Mouse (Mus musculus) liver, embryonic 13.5 days (tissue): Measurements from ENCODE around the gene Sipa1l3. TPM values are rescaled to one million over a fixed set of nuclear protein-coding genes. Genes with fewer than 3 reads are reported as not detected.
A peak's percentile ranks its signal among the peaks of the same experiment; 100 is the strongest.

Experiments
- ATAC-seq: fragments of 200-750 bp; cut with Nextera tagmentation; 2 replicates; pipeline ENCODE4 v1.8.0; 2017; ENCODE audit warnings: low read depth, mild to moderate bottlenecking, moderate number of reproducible peaks, moderate library complexity
- DNase-seq: peaks from one replicate; pipeline ENCODE4 v3.0.0; 2022
- H3K27ac ChIP-seq: fragments of 300-500 bp; sonication (generic); 2 replicates; pipeline ENCODE4 v1.5.1; 2015; ENCODE audit warnings: moderate library complexity, mild to moderate bottlenecking, inconsistent platforms
- H3K27me3 ChIP-seq: fragments of 300-500 bp; sonication (generic); 2 replicates; pipeline ENCODE4 v1.6.1; 2015; ENCODE audit warnings: mild to moderate bottlenecking, inconsistent platforms
- H3K36me3 ChIP-seq: fragments of 300-500 bp; sonication (generic); 2 replicates; pipeline ENCODE4 v1.6.1; 2015; ENCODE audit warnings: mild to moderate bottlenecking, inconsistent platforms
- H3K4me1 ChIP-seq: fragments of 300-500 bp; sonication (generic); replicated peaks from 2 replicates; pipeline ENCODE4 v1.6.1; 2015; ENCODE audit warnings: inconsistent platforms
- H3K4me2 ChIP-seq: fragments of 300-500 bp; sonication (generic); 2 replicates; pipeline ENCODE4 v1.6.1; 2015; ENCODE audit warnings: inconsistent platforms, mild to moderate bottlenecking, moderate library complexity
- H3K4me3 ChIP-seq: fragments of 300-500 bp; sonication (generic); replicated peaks from 2 replicates; pipeline ENCODE4 v1.5.1; 2015; ENCODE audit warnings: mild to moderate bottlenecking, inconsistent platforms
- H3K9ac ChIP-seq: fragments of 300-500 bp; sonication (generic); 2 replicates; pipeline ENCODE4 v1.6.1; 2015; ENCODE audit warnings: mild to moderate bottlenecking, inconsistent platforms
- H3K9me3 ChIP-seq: fragments of 300-500 bp; sonication (generic); replicated peaks from 2 replicates; pipeline ENCODE4 v1.6.1; 2016; ENCODE audit warnings: inconsistent platforms
- WGBS: fragments of 180-500 bp; shearing (Covaris S2); methylation state at CpG from one replicate; pipeline ENCODE4 v1.1.7; 2015; ENCODE audit not compliant: insufficient replicate concordance; 5-methylcytosine and 5-hydroxymethylcytosine counted together
- polyA plus RNA-seq: library from polyadenylated mRNA; unstranded; fragments of >200 nt; fragmentation: Nextera tagmentation; extraction: Ambion mirVana; gene quantifications from 2 replicates; pipeline ENCODE4 v1.2.1, GENCODE M21; 2015

The Sipa1l3 gene
- polyA plus RNA-seq, 1 experiment from 2014 or later, result 2.6 TPM

- ATAC-seq (no peak), DNase-seq (no peak)
- Histone ChIP-seq H3K27ac (no peak overlapping the region), H3K4me1 (peaks cover 23% of the 10 kb centered on the region), H3K9me3 (no peaks in the 10 kb centered on the region), H3K4me3 (no peak overlapping the region), H3K4me2 (no peak overlapping the region), H3K9ac (no peak overlapping the region), H3K36me3 (no peaks in the 10 kb centered on the region), H3K27me3 (peaks cover 10% of the 10 kb centered on the region)
- 73% methylated on average over 24 of the region's 24 CpGs for WGBS
Measured at GRCm38 (mm10) chr7:29295861-29296647, 222.4 kb downstream of the Sipa1l3 start.

DNA sequence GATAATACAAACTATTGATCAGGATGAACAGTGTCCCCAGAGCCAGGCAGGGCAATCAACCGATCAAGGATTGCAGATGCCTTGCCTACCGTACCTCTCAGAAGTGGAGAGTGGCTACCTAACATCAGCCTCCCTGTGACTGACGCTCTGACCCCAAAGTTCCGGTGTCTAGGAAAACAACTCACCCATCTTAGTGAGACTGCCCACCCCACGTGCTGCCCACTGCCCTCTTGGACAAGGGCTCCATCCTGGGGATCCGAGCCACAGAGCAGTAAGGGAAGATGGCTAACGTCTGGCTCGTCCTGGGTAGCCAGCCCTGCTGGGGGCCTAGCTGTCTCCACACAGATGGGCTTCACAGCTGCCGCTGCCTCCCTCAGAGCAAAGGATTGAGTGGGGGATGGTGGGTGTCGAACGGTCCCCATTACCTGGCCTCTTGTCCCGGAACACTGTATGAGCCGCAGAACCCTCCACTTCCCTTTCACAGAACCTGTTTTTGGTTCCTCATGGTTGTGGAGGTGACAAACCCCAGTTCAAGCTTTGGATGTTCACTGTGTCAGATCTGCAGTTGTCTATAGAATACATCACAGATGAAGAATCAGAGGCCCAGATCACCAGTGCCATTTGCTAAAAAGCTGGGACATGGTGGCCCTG is 224.2 kb downstream of the Sipa1l3 start:
- 68% methylated on average over 13 of the region's 13 CpGs for WGBS
- no peak overlapping the region for H3K4me3 ChIP-seq

GRCm38 (mm10) chr7:29293131-29294065 is 225.0 kb downstream of the Sipa1l3 start:
- WGBS, result 52% methylated on average over 19 of the region's 19 CpGs
- Histone ChIP-seq H3K36me3 (no peaks in the 10 kb centered on the region), H3K27me3 (peaks cover 25% of the 10 kb centered on the region), H3K9me3 (no peaks in the 10 kb centered on the region), H3K4me3 (no peak overlapping the region), H3K4me1 (peaks cover 40% of the 10 kb centered on the region), H3K4me2 (no peak overlapping the region), H3K9ac (no peak overlapping the region), H3K27ac (no peak overlapping the region)
- no peak for ATAC-seq
- DNase-seq, result no peak

More for the DNA sequence above, 224.2 kb downstream of the Sipa1l3 start:
- peaks cover 23% of the 10 kb centered on the region for H3K27me3 ChIP-seq
- H3K4me1 ChIP-seq, result peaks cover 32% of the 10 kb centered on the region
- no peak overlapping the region for H3K9ac ChIP-seq
- H3K27ac ChIP-seq, result no peak overlapping the region
- H3K36me3 ChIP-seq, result no peaks in the 10 kb centered on the region
- ATAC-seq (no peak), DNase-seq (no peak)
- no peaks in the 10 kb centered on the region for H3K9me3 ChIP-seq
- no peak overlapping the region for H3K4me2 ChIP-seq

GRCm38 (mm10) chr7:29292458-29293098 is 225.9 kb downstream of the Sipa1l3 start:
- 19% methylated on average over 8 of the region's 8 CpGs for WGBS
- no peak for DNase-seq
- no peak overlapping the region for H3K4me2 ChIP-seq
- H3K9me3 ChIP-seq, result no peaks in the 10 kb centered on the region
- no peaks in the 10 kb centered on the region for H3K36me3 ChIP-seq
- H3K27me3 ChIP-seq, result peaks cover 28% of the 10 kb centered on the region
- no peak overlapping the region for H3K9ac ChIP-seq
- no peak for ATAC-seq
- H3K4me3 ChIP-seq, result no peak overlapping the region
- no peak overlapping the region for H3K27ac ChIP-seq
- H3K4me1 ChIP-seq, result peaks cover 40% of the 10 kb centered on the region

DNA sequence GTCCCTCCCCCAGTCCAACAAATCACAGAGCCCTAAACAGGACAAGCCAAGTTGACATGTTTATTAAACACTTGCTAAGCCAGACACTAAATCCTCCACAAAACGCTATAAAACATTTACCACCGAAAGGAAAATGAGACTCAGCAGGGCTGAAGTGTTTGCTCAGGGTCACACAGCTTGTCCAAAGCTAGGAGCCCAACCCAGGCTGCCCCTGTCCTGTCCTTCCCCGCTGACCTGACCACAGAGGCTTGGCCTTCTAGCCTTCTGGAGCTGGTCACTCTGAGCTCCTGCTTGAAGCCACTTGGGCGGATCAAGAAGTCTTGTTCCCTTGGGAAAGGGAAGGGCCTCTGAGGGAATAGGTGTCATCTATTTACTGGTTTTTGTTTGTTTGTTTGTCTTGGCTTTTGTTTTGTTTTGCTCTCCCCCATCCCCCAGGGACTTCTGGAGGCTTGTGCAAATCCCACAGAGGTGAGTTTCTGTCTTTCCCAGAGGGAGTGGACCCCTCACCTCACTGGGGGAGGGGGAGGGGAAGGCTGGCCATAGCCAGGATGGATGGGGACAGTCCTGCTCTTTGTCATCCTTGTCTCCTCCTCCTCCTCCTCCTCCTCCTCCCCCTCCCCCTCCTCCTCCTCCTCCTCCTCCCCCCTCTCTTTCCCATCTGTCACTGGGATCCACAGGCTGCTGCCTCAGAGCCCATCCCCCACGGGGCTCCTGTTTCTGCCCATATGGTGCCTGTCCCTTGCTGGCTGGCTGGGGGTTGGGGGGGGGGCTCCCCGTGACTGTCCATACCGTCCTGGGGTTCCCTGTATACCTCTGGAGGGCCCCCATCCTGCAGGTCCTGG is 226.6 kb downstream of the Sipa1l3 start:
- Histone ChIP-seq H3K9me3 (no peaks in the 10 kb centered on the region), H3K4me3 (no peak overlapping the region), H3K4me2 (no peak overlapping the region), H3K9ac (no peak overlapping the region), H3K27me3 (peaks cover 31% of the 10 kb centered on the region), H3K27ac (no peak overlapping the region), H3K4me1 (peaks cover 40% of the 10 kb centered on the region), H3K36me3 (no peaks in the 10 kb centered on the region)
- DNase-seq (no peak), ATAC-seq (no peak)
- 34% methylated on average over 6 of the region's 7 CpGs for WGBS

- ATAC-seq (no peak), DNase-seq (no peak)
- Histone ChIP-seq H3K9me3 (no peaks in the 10 kb centered on the region), H3K27me3 (peaks cover 31% of the 10 kb centered on the region), H3K27ac (no peak overlapping the region), H3K9ac (no peak overlapping the region), H3K4me3 (no peak overlapping the region), H3K4me2 (no peak overlapping the region), H3K36me3 (no peaks in the 10 kb centered on the region), H3K4me1 (peaks cover 40% of the 10 kb centered on the region)
- 64% methylated on average over 11 of the region's 11 CpGs for WGBS
Measured at GRCm38 (mm10) chr7:29290691-29291485, 227.6 kb downstream of the Sipa1l3 start.

- peaks cover 31% of the 10 kb centered on the region for H3K27me3 ChIP-seq
- no peak overlapping the region for H3K9ac ChIP-seq
- no peak overlapping the region for H3K27ac ChIP-seq
- peaks cover 41% of the 10 kb centered on the region for H3K4me1 ChIP-seq
- ATAC-seq (no peak), DNase-seq (no peak)
- no peak overlapping the region for H3K4me3 ChIP-seq
- no peaks in the 10 kb centered on the region for H3K36me3 ChIP-seq
- H3K4me2 ChIP-seq, result peak overlapping the region; percentile 79
- 86% methylated on average over 6 of the region's 6 CpGs for WGBS
- no peaks in the 10 kb centered on the region for H3K9me3 ChIP-seq
Measured at GRCm38 (mm10) chr7:29289856-29290255, 228.6 kb downstream of the Sipa1l3 start.

DNA sequence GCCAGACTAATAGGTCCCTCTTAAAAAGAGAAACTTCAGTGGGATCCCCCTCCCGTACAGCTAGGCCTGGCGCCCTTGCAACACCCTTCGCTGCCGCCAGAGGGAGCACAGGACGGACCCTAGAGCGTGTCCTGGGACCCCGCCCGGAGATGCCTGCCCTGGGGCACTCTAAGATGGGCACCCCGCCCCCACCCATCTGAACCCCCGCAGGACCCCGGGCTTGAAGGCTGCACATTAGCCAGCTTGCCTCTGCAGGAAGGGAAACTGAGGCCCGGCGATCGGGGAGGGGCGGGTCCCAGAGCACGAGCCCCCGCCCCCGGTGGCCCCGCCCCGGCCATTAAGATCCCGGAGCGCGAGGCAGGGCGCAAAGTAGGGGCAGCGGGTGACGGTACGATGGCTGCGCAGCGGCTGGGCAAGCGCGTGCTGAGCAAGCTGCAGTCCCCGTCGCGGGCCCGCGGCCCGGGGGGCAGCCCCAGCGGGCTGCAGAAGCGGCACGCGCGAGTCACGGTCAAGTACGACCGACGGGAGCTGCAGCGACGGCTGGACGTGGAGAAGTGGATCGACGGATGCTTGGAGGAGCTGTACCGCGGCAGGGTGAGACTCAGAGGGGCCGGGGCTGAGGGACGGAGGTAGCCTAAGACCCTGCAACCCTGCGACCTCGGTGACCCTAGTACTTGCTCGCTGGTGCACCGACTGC is 229.4 kb downstream of the Sipa1l3 start, which contains the start of gene Ppp1r14a:
Gene Ppp1r14a (plus strand): TSS at position 367 of the 697 bp plus-strand sequence.
- H3K4me2 ChIP-seq, result peak within 1 kb of the TSS; percentile 79
- H3K4me3 ChIP-seq, result peak within 1 kb of the TSS; percentile 57
- peak; percentile 59 for DNase-seq
- ATAC-seq, result peak; percentile 54
- H3K27ac ChIP-seq, result no peak within 1 kb of the TSS
- peak within 1 kb of the TSS; percentile 55 for H3K9ac ChIP-seq
- no peaks in the 10 kb centered on the region for H3K36me3 ChIP-seq
- peaks cover 48% of the 10 kb centered on the region for H3K4me1 ChIP-seq
- peaks cover 29% of the 10 kb centered on the region for H3K27me3 ChIP-seq
- H3K9me3 ChIP-seq, result no peaks in the 10 kb centered on the region
- 2% methylated on average over 59 of the region's 59 CpGs for WGBS

- WGBS, result 72% methylated on average over 2 of the region's 2 CpGs
- peaks cover 42% of the 10 kb centered on the region for H3K4me1 ChIP-seq
- no peak overlapping the region for H3K4me2 ChIP-seq
- ATAC-seq (no peak), DNase-seq (no peak)
- H3K9me3 ChIP-seq, result no peaks in the 10 kb centered on the region
- peaks cover 26% of the 10 kb centered on the region for H3K27me3 ChIP-seq
- H3K4me3 ChIP-seq, result no peak overlapping the region
- no peak overlapping the region for H3K27ac ChIP-seq
- H3K36me3 ChIP-seq, result no peaks in the 10 kb centered on the region
- no peak overlapping the region for H3K9ac ChIP-seq
Measured at GRCm38 (mm10) chr7:29288079-29288478, 230.4 kb downstream of the Sipa1l3 start.
